ENCODE assay signal across 8 mouse cellular contexts in the genomic region with DNA sequence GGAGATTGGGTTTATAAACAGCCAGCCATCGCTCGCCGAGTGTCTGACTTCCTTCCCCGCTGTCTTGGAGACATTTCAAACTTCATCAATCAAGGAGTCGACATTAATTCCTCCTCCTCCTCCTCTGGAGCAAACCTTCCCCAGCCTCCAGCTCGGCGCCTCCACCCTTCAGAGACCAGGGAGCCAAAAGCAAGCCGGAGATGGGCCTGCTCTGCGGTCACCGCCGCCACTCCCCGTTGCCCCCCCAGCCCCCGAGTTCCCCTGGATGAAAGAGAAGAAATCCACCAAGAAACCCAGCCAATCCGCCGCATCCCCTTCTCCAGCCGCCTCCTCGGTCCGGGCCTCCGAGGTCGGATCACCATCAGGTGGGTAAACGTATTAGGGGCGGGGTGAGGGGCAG. TPM values are rescaled to one million over a fixed set of nuclear protein-coding genes. Genes with fewer than 3 reads are reported as not detected.
DNase-seq lines count a peak whose midpoint lies in the region; ATAC-seq and TF ChIP-seq lines count a peak whose summit lies in the region.

No protein-coding gene starts in this region.

- peak overlapping the region; percentile 3; the same call in 1 of the 2 replicates for H3K9ac ChIP-seq in liver, postnatal 0 days (replicated peaks)
- H3K9ac ChIP-seq in forebrain, embryonic 11.5 days (ENCODE audit: low read length) = no peak overlapping the region

- DNase-seq in ES-CJ7 (ENCODE audit: low read depth, low spot score) = peak; percentile 57
- DNase-seq in brain, embryonic 14.5 days (ENCODE audit: low read depth) = peak; percentile 24
- DNase-seq in kidney, adult 11 months = peak; percentile 72
- DNase-seq in liver, postnatal 0 days = no peak
- DNase-seq in ovary, adult 18-20 months (ENCODE audit: low spot score) = no peak
- DNase-seq in forebrain, embryonic 11.5 days (ENCODE audit: low spot score) = no peak
- DNase-seq in gastrocnemius, postnatal 14 days = no peak
- no peak for DNase-seq in right cerebral cortex, postnatal 10 days (ENCODE audit: low spot score in 2 of 2)

- no peak for TF ChIP-seq EP300 in liver, postnatal 0 days (IDR thresholded peaks at IDR 0.05; ENCODE audit: low read depth)

- no peaks in the 10 kb centered on the region for H3K4me1 ChIP-seq in liver, postnatal 0 days (ENCODE audit: insufficient read depth)
- H3K4me1 ChIP-seq in forebrain, embryonic 11.5 days (replicated peaks; ENCODE audit: control insufficient read depth, insufficient read depth, low read length) = peaks cover 7% of the 10 kb centered on the region; the same call in 1 of the 2 replicates

- H3K4me2 ChIP-seq in liver, postnatal 0 days (ENCODE audit: low read depth, low read length) = peak overlapping the region; percentile 51
- no peak overlapping the region for H3K4me2 ChIP-seq in forebrain, embryonic 11.5 days (ENCODE audit: low read depth, low read length, severe bottlenecking)

- no peak for TF ChIP-seq POLR2A in brain, embryonic 14.5 days (IDR thresholded peaks at IDR 0.05; ENCODE audit: borderline replicate concordance, extremely low read depth, insufficient read depth, insufficient read length, poor library complexity, severe bottlenecking)

- TF ChIP-seq CTCF in brain, embryonic 14.5 days (IDR thresholded peaks at IDR 0.05; ENCODE audit: borderline replicate concordance, extremely low read depth, insufficient read depth, insufficient read length) = no peak
- no peak for TF ChIP-seq CTCF in liver, postnatal 0 days (IDR thresholded peaks at IDR 0.05; ENCODE audit: low read depth)

- ATAC-seq in liver, postnatal 0 days = no peak
- no peak for ATAC-seq in forebrain, embryonic 11.5 days (replicated peaks; ENCODE audit: low FRiP score)

- peak overlapping the region; percentile 34 for H3K4me3 ChIP-seq in liver, postnatal 0 days (ENCODE audit: low read depth, low read length)
- H3K4me3 ChIP-seq in forebrain, embryonic 11.5 days (ENCODE audit: low read depth, low read length) = no peak overlapping the region

- H3K27ac ChIP-seq in liver, postnatal 0 days (ENCODE audit: low read depth) = peak overlapping the region; percentile 57; the same call in 1 of the 2 replicates
- H3K27ac ChIP-seq in forebrain, embryonic 11.5 days (ENCODE audit: low read depth, low read length) = no peak overlapping the region

- WGBS in liver, postnatal 0 days (ENCODE audit: insufficient replicate concordance) = 1% methylated on average over 21 of the region's 22 CpGs
- 1% methylated on average over 22 of the region's 22 CpGs for WGBS in forebrain, embryonic 11.5 days

- peaks cover 86% of the 10 kb centered on the region for H3K27me3 ChIP-seq in liver, postnatal 0 days (ENCODE audit: insufficient read depth, low read length)
- peaks cover 92% of the 10 kb centered on the region for H3K27me3 ChIP-seq in forebrain, embryonic 11.5 days (ENCODE audit: control insufficient read depth, insufficient read depth, low read length)

- intact Hi-C loops in gastrocnemius, postnatal 14 days (cut with DNase I; ENCODE audit: low total_unique reads) = no loop called here

- H3K36me3 ChIP-seq in liver, postnatal 0 days (replicated peaks; ENCODE audit: insufficient read depth, low read length) = no peaks in the 10 kb centered on the region
- H3K36me3 ChIP-seq in forebrain, embryonic 11.5 days (ENCODE audit: control insufficient read depth, insufficient read depth, low read length) = no peaks in the 10 kb centered on the region

- H3K9me3 ChIP-seq in liver, postnatal 0 days (ENCODE audit: low read length) = no peaks in the 10 kb centered on the region
- no peaks in the 10 kb centered on the region for H3K9me3 ChIP-seq in forebrain, embryonic 11.5 days (ENCODE audit: control insufficient read depth, low read length)

RNA-seq across cellular contexts. Expression of a gene that starts 1.5 kb away (rescaled TPM):
- 3.6 and 18.5 TPM in 2 replicates for polyA plus RNA-seq in brain, embryonic 14.5 days (2012; rRNA removed)
- polyA plus RNA-seq in liver, postnatal 0 days (2015; fragmentation: Nextera tagmentation; extraction: Ambion mirVana) = 0.67 and 1.1 TPM in 2 replicates
- 0.12 TPM in 1 of 2 replicates, not detected in the other for polyA plus RNA-seq in forebrain, embryonic 11.5 days (2014; fragmentation: Nextera tagmentation; extraction: Ambion mirVana)
- total RNA-seq in gastrocnemius, postnatal 14 days (2021) = 1 to 10 TPM in 1 of 2 experiments, under 1 TPM in 1; 0.51 to 1.1 TPM

RNA-seq across cellular contexts. Expression of a gene that starts 13.7 kb away (rescaled TPM):
- polyA plus RNA-seq in brain, embryonic 14.5 days (2012; rRNA removed) = 0.04 TPM in 1 of 2 replicates, not detected in the other
- not detected in 2 replicates for polyA plus RNA-seq in liver, postnatal 0 days (2015; fragmentation: Nextera tagmentation; extraction: Ambion mirVana)
- not detected in 2 replicates for polyA plus RNA-seq in forebrain, embryonic 11.5 days (2014; fragmentation: Nextera tagmentation; extraction: Ambion mirVana)
- not detected for total RNA-seq in gastrocnemius, postnatal 14 days (2021)

RNA-seq across cellular contexts. Expression of a gene that starts 28.7 kb away (rescaled TPM):
- polyA plus RNA-seq in brain, embryonic 14.5 days (2012; rRNA removed) = 4.6 and 41.7 TPM in 2 replicates
- 0.19 and 0.26 TPM in 2 replicates for polyA plus RNA-seq in liver, postnatal 0 days (2015; fragmentation: Nextera tagmentation; extraction: Ambion mirVana)
- not detected in 2 replicates for polyA plus RNA-seq in forebrain, embryonic 11.5 days (2014; fragmentation: Nextera tagmentation; extraction: Ambion mirVana)
- under 1 TPM; 0.66 to 0.80 TPM for total RNA-seq in gastrocnemius, postnatal 14 days (2021)

RNA-seq across cellular contexts. Expression of a gene that starts 33.8 kb away (rescaled TPM):
- polyA plus RNA-seq in brain, embryonic 14.5 days (2012; rRNA removed) = 0.72 and 6.6 TPM in 2 replicates
- polyA plus RNA-seq in liver, postnatal 0 days (2015; fragmentation: Nextera tagmentation; extraction: Ambion mirVana) = 0.22 and 0.27 TPM in 2 replicates
- not detected in 2 replicates for polyA plus RNA-seq in forebrain, embryonic 11.5 days (2014; fragmentation: Nextera tagmentation; extraction: Ambion mirVana)
- total RNA-seq in gastrocnemius, postnatal 14 days (2021) = under 1 TPM; 0.51 to 0.53 TPM

RNA-seq across cellular contexts. Expression of a gene that starts 48.7 kb away (rescaled TPM):
- polyA plus RNA-seq in brain, embryonic 14.5 days (2012; rRNA removed) = 3.3 and 43.9 TPM in 2 replicates
- 0.75 and 0.91 TPM in 2 replicates for polyA plus RNA-seq in liver, postnatal 0 days (2015; fragmentation: Nextera tagmentation; extraction: Ambion mirVana)
- 0.21 TPM in 1 of 2 replicates, not detected in the other for polyA plus RNA-seq in forebrain, embryonic 11.5 days (2014; fragmentation: Nextera tagmentation; extraction: Ambion mirVana)
- under 1 TPM; 0.90 to 0.91 TPM for total RNA-seq in gastrocnemius, postnatal 14 days (2021)

Comparison
In these comparisons a context has a peak if more than half of its experiments do, and no peak if none do; other contexts are left out.
1. DNase-seq: peak in ES-CJ7 (single experiment), brain, embryonic 14.5 days (single experiment) and kidney, adult 11 months (single experiment); none in liver, postnatal 0 days (single experiment), ovary, adult 18-20 months (single experiment), forebrain, embryonic 11.5 days (single experiment), gastrocnemius, postnatal 14 days (single experiment) and right cerebral cortex, postnatal 10 days (0 of 2).